Mouse (Mus musculus): ENCODE results near the gene 4930426L09Rik. TPM values are rescaled to one million over a fixed set of nuclear protein-coding genes. Genes with fewer than 3 reads are reported as not detected.

The 4930426L09Rik gene
- polyA plus RNA-seq, 1 experiment from 2014 or later = 0.30 TPM

DNA sequence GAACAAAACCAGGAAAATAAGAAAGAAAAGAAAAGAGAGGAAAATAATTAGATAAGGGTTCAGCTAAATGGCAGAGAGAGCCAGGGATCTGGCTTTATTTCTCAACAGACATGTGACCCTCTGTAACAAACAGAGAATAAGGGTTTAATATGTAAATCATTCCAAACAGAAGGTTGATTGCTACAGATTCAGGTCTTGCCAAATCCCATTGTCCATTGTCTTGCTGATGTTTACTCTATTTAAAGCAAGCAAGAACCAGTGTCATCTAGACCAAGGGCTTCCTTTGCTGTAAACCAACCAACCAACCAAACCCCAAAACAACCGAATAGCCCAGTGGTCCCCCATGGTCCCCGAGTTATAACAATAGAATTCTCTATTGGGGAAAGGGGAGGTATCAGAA is 19.9 kb downstream of the 4930426L09Rik start:
- WGBS (ENCODE audit: insufficient replicate concordance) = 46% methylated on average over 2 of the region's 2 CpGs

DNA sequence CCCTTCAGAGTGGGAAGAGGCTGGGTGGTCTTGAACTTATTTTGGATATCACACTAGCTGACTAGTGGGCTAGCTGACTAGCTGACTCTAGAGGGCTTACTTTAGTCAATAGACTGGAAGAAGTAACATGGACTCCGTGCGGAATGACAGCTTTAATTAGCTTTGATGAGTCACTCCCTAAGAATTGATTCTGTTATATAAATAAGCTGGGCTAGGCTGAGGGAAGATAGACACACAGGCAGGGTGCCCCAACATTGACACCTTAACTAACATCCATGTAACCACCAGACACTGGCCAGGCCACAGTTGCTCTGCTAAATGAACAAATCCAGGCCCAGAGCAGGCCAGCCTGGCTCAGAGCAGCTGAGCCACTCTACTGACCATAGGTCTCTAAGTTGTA is 26.7 kb downstream of the 4930426L09Rik start:
- no peak overlapping the region for H3K4me3 ChIP-seq
- H3K4me2 ChIP-seq = no peak overlapping the region
- WGBS (ENCODE audit: insufficient replicate concordance) = 76% methylated on average over 2 of the region's 2 CpGs
- no peak for ATAC-seq
- H3K36me3 ChIP-seq = no peaks in the 10 kb centered on the region
- no peak overlapping the region for H3K9ac ChIP-seq
- H3K4me1 ChIP-seq = peaks cover 4% of the 10 kb centered on the region; the same call in 1 of the 2 replicates
- H3K27me3 ChIP-seq (replicated peaks) = no peaks in the 10 kb centered on the region
- no peaks in the 10 kb centered on the region for H3K9me3 ChIP-seq (replicated peaks)
- H3K27ac ChIP-seq = no peak overlapping the region

More for the DNA sequence above, 19.9 kb downstream of the 4930426L09Rik start:
- Histone ChIP-seq H3K4me2 (no peak overlapping the region), H3K27ac (no peak overlapping the region), H3K36me3 (no peaks in the 10 kb centered on the region), H3K4me1 (peaks cover 17% of the 10 kb centered on the region), H3K9me3 (replicated peaks) (no peaks in the 10 kb centered on the region), H3K27me3 (replicated peaks) (no peaks in the 10 kb centered on the region), H3K4me3 (no peak overlapping the region), H3K9ac (no peak overlapping the region)
- ATAC-seq = no peak

DNA sequence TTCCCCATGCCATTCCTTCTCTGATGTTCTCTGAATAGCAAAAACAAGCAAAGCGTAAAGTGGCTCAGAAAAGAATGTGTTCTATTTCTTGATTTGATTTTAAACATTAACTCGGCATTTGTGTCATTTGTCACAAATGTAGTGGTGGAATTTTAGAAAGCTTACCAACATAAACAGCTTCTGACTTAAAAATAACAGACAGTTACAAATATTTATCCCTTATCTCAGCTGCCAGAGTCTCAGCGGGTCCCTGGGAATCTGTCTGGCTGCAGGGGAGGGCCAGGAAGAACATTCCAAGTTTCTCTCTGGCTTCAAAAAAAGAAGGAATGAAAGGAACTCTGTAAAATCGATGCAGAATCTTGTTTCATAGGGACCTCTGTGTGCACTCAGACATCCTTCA is 39.3 kb downstream of the 4930426L09Rik start:
- ATAC-seq = no peak
- Histone ChIP-seq H3K4me3 (no peak overlapping the region), H3K36me3 (no peaks in the 10 kb centered on the region), H3K4me1 (no peaks in the 10 kb centered on the region), H3K4me2 (no peak overlapping the region), H3K9ac (no peak overlapping the region), H3K9me3 (replicated peaks) (no peaks in the 10 kb centered on the region), H3K27ac (no peak overlapping the region), H3K27me3 (replicated peaks) (no peaks in the 10 kb centered on the region)
- 52% methylated on average over 4 of the region's 4 CpGs for WGBS (ENCODE audit: insufficient replicate concordance)

DNA sequence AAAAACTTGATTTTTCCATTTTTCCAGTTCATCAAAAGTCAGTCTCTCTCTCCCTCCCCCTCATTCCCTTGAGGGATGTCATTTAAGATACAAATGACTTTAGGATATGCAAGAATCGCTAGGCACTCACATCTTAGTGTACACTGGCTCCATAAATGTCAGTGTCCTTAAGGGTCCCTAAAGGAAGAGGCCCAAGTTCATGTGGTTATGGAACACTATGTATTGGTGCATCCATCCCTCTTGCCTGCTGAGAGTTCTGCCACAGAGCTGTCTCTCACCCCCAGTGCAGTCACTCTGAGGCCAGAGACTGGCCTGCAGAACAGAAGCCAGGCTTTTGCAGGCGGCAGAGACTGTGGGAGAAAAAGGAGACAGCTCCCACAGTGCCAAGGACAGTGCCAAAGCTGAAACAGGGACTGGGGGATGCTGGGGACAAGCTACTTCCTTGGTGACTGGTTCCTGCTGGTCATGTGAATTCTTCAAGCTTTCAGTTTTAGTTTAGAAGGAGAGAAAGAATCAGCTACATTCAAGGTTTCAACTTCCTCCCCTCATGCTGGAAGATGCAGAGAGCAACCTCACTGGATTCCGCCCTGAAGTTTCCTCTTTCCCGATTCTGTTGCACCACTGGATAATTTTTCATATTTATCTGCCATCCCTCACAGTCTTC is 39.9 kb downstream of the 4930426L09Rik start:
- peak overlapping the region; percentile 49 for H3K27ac ChIP-seq
- no peak overlapping the region for H3K4me2 ChIP-seq
- H3K27me3 ChIP-seq (replicated peaks) = no peaks in the 10 kb centered on the region
- no peaks in the 10 kb centered on the region for H3K36me3 ChIP-seq
- ATAC-seq = no peak
- H3K4me1 ChIP-seq = no peaks in the 10 kb centered on the region
- H3K9ac ChIP-seq = no peak overlapping the region
- WGBS (ENCODE audit: insufficient replicate concordance) = 62% methylated on average over 4 of the region's 4 CpGs
- no peak overlapping the region for H3K4me3 ChIP-seq
- H3K9me3 ChIP-seq (replicated peaks) = no peaks in the 10 kb centered on the region

DNA sequence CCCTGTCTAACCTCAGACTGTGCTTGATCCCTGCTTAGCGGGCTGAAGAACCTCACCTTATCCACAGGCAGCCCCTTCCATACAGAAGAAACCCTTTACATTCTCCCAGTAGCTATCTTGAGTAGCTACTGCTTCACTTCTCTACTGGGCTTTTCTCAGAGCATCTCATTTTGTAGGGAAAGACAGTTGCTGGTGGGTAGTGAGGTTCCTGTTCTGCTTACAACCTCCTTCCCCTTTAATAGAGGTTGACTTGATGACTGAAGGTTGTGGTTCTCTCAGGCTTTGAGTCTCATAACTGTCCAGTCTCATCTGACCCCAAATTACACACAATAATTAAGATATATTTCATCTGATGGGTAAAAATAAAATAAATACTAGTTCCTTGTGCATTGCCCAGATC is 50.1 kb downstream of the 4930426L09Rik start:
- Histone ChIP-seq H3K4me3 (no peak overlapping the region), H3K9ac (no peak overlapping the region), H3K27ac (no peak overlapping the region), H3K36me3 (no peaks in the 10 kb centered on the region), H3K4me2 (no peak overlapping the region), H3K9me3 (replicated peaks) (no peaks in the 10 kb centered on the region), H3K4me1 (no peaks in the 10 kb centered on the region), H3K27me3 (replicated peaks) (no peaks in the 10 kb centered on the region)
- 44% methylated on average over 1 of the region's 1 CpGs for WGBS (ENCODE audit: insufficient replicate concordance)
- ATAC-seq = no peak

DNA sequence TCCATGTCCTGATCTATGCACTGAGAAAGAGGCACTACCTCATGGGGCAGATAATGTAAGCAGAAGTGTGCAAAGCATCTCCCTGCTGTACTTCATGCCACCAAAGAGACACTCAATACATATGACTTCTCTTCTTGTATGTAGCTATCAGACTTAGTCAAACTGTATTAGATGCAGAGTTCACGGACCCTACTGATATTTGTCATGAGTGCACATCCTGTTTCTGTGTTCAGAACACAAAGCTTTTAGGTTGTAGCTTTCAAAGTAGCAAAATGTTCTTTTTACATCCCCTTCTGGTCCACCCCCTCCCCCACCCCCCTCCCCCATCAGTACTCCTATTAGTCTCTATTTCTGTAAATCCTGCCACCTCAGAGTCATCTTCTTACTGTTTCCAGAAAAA is 51.2 kb downstream of the 4930426L09Rik start:
- no peak overlapping the region for H3K4me2 ChIP-seq

More for the DNA sequence above, 51.2 kb downstream of the 4930426L09Rik start:
- Histone ChIP-seq H3K4me3 (no peak overlapping the region), H3K4me1 (no peaks in the 10 kb centered on the region), H3K27ac (no peak overlapping the region), H3K27me3 (replicated peaks) (no peaks in the 10 kb centered on the region), H3K36me3 (no peaks in the 10 kb centered on the region), H3K9ac (no peak overlapping the region), H3K9me3 (replicated peaks) (no peaks in the 10 kb centered on the region)
- no peak for ATAC-seq
- 57% methylated on average over 1 of the region's 1 CpGs for WGBS (ENCODE audit: insufficient replicate concordance)

Other genes starting within 250 kb of the 4930426L09Rik start
- gene Pip4k2a, start 217 bp upstream of the 4930426L09Rik start, polyA plus RNA-seq (2016; fragmentation: Nextera tagmentation; extraction: Ambion mirVana) = 26.2 and 26.4 TPM in 2 replicates
- not detected in 2 replicates for gene Armc3, start 201.0 kb downstream of the 4930426L09Rik start, polyA plus RNA-seq (2016; fragmentation: Nextera tagmentation; extraction: Ambion mirVana)